2 mouse cellular contexts compared by ENCODE assay signal in the genomic region with DNA sequence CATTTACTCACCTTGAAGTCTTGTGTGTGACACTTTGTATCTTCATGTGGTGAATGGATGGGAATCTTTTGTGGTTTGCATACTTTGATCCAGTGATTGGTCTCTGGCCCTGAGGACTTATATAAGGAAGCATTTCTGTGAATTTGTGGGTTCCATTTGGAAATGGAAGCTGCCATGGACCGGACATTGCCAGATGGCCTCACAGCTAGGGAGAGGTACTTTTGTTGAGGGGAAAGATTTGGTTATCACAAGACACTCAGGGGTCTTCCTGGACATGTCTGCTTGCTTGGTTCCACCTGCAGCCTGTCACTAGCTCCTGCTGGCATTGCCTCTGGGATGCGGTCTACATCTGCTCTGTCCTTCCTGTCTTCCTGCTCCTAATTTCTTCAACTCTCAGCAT. TPM values are rescaled to one million over a fixed set of nuclear protein-coding genes. Genes with fewer than 3 reads are reported as not detected.
"Had no signal": no experiment of that assay in that cellular context is flagged by ENCODE, and none has a peak within 500 bp of the region (broad histone marks: within the 10 kb centered on the region; RNA-seq: fewer than 3 reads in every experiment).

No protein-coding gene starts in this region.

RNA-seq across cellular contexts. Expression of gene Bcl2a1a, which starts 23.1 kb away (rescaled TPM):
- polyA plus RNA-seq: neural tube, embryonic 14.5 days; stomach, embryonic 14.5 days had no signal
